Mouse (Mus musculus): Measurements from ENCODE around the gene Fhod1.

GRCm38 (mm10) chr8:105354549-105354948 is 6.8 kb upstream of the Fhod1 start:
- no peak for TF ChIP-seq CTCF (IDR thresholded peaks at IDR 0.05)
- no peak for TF ChIP-seq EP300 (IDR thresholded peaks at IDR 0.05)
